Mouse (Mus musculus) mouse embryonic stem cell (cell line): Measurements from ENCODE around the gene Nod1.
"Not testable (repeated sequence)": the region's sequence is repeated elsewhere in the genome, so short reads cannot be mapped to it uniquely, and the experiment has no call there.

Source experiments
- in situ Hi-C, 2 experiments: fragments of 300-500 bp; cut with MboI; formaldehyde crosslinking; loops; 1 replicate in 1 of 2; 3 replicates in 1 of 2; pipeline ENCODE4 v1.14.3; 2019 to 2020; ENCODE audit warnings: low sequenced_read_pairs in 2 of 2, low pct_unique_long_range_greater_than_20kb in 1 of 2, mixed read lengths in 1 of 2; ENCODE audit not compliant: unreplicated experiment in 1 of 2

The Nod1 gene

GRCm38 (mm10) chr6:54991189-54991588 lies 18.8 kb upstream of the Nod1 start:
- in situ Hi-C loops, result no loop called here

DNA sequence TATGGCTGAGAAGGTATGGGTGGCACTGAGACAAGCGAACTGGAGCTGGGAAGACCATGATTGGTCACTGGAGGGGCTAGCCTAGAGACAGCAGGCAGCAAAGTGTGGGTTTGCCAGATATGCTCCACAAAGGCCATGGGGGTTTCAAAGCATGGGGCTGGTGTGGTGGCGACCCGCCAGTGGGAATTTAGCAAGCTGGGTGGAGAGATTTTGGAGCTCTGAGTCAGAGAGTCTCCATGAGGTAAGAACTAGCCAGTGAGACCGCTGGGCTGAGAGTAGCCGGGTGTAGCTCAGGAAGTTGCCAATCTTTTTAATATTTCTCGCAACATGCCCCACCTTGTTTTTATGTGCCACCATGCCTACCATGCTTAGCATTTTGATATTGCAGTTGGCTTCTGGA lies 15.7 kb upstream of the Nod1 start:
- in situ Hi-C loops, result no loop called here

GRCm38 (mm10) chr6:54984096-54984495 lies 11.7 kb upstream of the Nod1 start:
- in situ Hi-C loops, result no loop called here

DNA sequence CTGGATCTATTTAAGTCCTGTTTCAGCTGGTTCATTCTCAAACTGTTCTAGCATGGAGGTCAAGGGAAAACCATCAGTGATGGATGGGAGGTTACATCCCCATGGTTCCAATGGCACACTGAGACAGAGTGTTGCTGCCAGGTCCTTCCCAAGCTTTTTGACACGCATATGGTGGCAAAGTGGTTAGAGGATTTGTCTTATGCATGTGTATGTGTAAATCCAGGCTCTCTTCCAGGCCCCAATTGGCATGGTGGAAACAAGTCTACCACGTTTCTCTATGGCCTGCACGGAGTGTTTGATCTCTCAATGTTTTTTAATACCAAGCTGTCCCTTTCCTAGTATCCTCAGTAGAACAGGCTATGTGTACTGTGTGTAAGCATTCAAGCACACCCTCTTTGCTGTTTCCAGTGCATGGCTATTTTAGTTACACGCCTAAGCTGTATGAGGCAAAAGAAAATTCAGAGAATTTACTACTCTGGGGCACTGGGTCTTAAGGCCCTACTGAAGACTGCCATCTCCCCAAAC lies 11.2 kb upstream of the Nod1 start:
- in situ Hi-C loops, result no loop called here

GRCm38 (mm10) chr6:54979426-54979825 lies 7.0 kb upstream of the Nod1 start:
- in situ Hi-C loops, result no loop called here

- in situ Hi-C loops, result no loop called here
Measured at GRCm38 (mm10) chr6:54975616-54976015, 3.2 kb upstream of the Nod1 start.

DNA sequence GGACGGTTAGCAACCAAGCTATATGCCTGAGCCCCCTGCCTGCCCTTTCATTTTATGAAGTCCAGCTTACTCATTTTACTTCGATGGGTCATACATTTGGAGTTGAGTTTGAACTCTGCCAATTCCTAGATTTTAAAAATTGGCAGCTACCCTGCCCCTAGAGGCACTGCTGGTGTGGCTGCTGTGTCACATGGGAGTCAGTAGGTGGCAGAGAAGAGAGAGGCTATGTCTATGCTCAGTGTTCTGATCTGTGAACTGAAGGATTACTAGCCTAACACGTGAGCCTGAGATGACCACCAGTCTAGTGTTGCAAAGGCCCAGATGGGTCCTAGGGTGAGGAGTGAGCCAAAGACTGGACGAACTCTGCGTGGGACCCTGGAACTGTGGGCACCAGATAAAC lies 2.1 kb upstream of the Nod1 start:
- in situ Hi-C loops, result no loop called here

- in situ Hi-C loops, result no loop called here
Measured at GRCm38 (mm10) chr6:54972929-54973211, 458 bp upstream of the Nod1 start.

- in situ Hi-C loops, result no loop called here
Measured at GRCm38 (mm10) chr6:54971731-54972110, 691 bp downstream of the Nod1 start.

DNA sequence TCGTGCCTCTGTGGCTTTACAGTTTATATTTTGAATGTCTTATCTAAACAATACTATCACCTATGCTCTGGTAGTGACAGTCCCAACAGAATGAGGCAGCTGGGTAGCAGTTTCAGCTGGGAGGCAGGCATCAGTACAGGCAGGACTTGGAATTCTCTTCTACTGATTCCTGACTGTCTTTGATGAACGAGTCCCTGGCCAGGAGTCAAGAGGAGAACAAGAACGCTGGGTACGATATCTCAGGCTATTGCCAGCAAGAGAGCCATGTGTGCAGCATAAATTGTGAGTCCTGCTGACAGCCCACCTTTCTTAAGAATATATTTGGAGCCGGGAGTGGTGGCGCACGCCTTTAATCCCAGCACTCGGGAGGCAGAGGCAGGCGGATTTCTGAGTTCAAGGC lies 1.9 kb downstream of the Nod1 start:
- in situ Hi-C loops, result no loop called here

GRCm38 (mm10) chr6:54969801-54970200 lies 2.6 kb downstream of the Nod1 start:
- in situ Hi-C loops, result no loop called here

DNA sequence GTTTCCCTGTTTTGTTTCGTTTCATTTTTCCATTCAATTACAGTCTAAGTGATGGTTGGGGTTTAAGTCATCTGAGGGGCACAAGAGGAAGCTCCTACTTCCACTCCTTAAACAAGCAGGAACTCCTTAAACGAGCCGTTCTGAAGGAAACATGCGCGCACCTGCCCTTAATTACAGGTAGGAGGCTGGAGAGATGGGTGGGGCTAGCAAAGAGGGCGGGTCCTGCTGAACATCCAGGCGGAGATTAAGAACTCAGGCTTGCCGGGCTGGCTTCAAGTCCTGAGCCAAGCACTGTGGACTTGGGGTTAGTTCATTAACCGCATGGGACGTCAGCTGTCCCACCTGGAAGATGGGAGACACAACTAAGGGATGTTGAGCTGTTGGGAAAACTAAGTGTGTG lies 4.8 kb downstream of the Nod1 start:
- in situ Hi-C loops, result no loop called here

GRCm38 (mm10) chr6:54965234-54965633 lies 7.2 kb downstream of the Nod1 start:
- in situ Hi-C loops, result no loop called here

- in situ Hi-C loops, result no loop called here
Measured at GRCm38 (mm10) chr6:54964755-54965154, 7.7 kb downstream of the Nod1 start.

DNA sequence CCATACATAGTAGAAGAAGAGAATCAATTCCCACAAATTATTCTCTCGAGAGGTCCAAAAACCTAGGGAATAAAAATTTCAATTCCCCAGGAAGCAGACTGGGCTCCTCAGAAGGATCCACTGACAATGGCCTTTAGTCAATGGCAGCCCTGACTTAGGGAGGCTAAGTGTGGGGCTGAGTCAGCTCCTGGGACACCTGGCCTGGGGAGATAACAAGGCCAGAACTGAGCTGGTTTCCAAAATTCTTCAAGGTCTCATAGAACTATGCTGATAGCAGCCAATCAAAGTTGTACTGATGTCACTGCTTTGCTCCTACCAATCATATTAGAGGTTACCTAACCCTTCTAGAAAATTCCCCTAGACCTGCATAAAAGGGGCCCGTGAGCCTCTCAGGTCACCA lies 8.8 kb downstream of the Nod1 start:
- in situ Hi-C loops, result no loop called here

- in situ Hi-C loops, result no loop called here
Measured at GRCm38 (mm10) chr6:54957655-54958054, 14.8 kb downstream of the Nod1 start.

DNA sequence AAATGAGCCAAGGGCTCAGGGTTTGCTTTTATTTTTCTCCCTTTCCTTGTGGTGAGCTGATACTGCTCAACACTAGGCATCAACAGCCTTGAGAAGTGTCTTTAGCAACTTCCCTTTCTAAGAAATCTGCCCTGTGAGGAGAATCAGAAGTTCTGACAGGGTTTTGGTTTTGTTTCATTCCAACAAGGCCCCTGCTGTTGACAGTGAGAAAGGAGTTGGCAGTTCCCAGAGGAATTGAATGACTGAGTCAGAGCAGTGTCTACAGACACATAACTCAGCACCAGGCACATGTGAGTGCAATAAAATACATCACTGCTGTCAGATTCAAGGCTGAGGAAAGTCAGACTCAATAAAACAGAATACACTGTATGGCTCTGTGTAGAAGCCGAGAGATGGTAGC lies 16.0 kb downstream of the Nod1 start:
- in situ Hi-C loops, result no loop called here

- in situ Hi-C loops, result no loop called here
Measured at GRCm38 (mm10) chr6:54955949-54956348, 16.5 kb downstream of the Nod1 start.

DNA sequence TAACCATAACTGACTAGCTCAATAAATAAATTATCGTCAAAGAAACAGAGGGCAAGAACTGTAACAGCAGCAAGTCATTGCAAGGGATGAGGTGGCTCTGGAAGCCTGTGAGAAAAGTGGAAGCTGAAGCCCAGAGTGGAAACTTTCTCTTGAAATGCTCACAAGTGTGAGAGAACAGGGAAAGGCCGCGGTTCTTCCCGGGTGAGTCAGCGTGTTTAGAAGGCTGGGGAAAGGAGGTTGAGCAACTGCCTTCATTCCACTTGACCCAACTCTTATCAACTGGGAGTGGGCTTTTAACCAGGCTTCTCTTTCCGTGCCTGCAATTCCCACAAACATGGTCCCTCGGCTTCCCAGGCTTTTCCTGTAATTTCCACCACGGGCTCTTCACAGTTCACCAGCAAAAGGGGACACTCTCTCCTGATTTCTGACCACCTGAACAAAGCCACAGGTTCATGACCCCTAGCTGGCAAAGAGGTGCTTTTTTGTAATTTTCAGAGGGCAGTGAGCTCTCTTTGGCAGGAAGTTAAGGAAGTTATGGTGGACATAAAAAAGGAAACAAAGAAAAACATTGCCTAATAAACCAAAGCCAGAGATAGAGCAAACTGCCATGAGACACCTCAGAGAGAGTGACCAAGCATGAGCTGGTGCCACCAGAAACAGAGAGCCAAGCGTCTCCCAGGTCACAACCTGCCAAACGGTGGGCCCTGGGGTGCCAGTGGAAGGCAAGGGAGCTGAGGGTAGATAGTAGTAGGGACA lies 17.6 kb downstream of the Nod1 start:
- in situ Hi-C loops, result no loop called here

DNA sequence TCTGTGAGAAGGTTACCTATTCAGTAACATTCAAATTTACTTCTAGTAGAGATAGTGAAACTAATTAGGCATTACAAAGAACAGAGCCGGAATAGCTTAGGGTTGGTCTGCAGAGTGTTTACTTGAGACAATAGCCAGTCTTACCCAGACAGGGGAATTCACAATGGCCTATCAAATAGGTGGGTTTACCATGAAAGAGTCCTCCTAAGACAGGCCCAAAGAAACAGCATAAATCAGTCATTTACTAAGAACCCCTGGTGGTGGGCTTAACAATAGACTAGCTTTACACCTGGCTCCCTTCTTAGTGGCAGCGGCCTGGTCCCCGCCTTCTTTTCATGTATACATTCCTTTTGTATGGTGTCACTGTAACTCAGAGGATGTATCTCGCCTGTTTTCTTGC lies 19.0 kb downstream of the Nod1 start:
- in situ Hi-C loops, result not testable (repeated sequence)

DNA sequence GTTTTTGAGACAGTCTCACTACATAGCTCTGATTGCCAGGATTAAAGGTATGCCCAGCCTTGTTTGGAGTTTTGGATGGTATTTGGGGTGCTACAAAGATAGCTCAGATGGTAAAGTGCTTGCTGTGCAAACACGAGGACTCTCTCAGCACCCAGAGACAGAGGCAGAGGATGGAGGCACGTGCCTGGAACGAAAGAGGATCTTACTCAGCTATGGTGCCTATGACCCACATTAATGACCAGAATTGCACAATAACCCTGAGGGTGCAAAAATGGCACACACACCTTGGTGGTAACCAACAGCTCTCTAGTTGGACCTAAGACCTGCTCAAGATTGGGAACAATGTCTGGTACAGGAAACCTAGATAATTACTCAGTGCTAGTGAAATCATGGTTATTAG lies 19.9 kb downstream of the Nod1 start:
- in situ Hi-C loops, result no loop called here
